Mouse (Mus musculus): ENCODE data around the gene Cnga3.

- TF ChIP-seq POLR2A (IDR thresholded peaks at IDR 0.05; ENCODE audit: insufficient read depth, low read length) (no peak), CTCF (IDR thresholded peaks at IDR 0.05; ENCODE audit: low read depth, low read length) (no peak), EP300 (IDR thresholded peaks at IDR 0.05; ENCODE audit: insufficient read depth, low read depth, low read length) (no peak)
Observed at GRCm38 (mm10) chr1:37230404-37230803, 16.2 kb downstream of the Cnga3 start.

Data from ES-Bruce4 (cell line).